Mouse (Mus musculus): ENCODE data around the gene Arrdc2.

GRCm38 (mm10) chr8:70804481-70805206 is 34.9 kb downstream of the Arrdc2 start, which contains the start of gene Mast3:
- TF ChIP-seq ZC3H11A (IDR thresholded peaks at IDR 0.05; ENCODE audit: borderline replicate concordance, low read depth, low read length) = no peak
- TF ChIP-seq CHD2 (IDR thresholded peaks at IDR 0.05; ENCODE audit: low read depth, low read length) = no peak
- TF ChIP-seq HCFC1 (IDR thresholded peaks at IDR 0.05; ENCODE audit: borderline replicate concordance, insufficient read depth, low read length) = no peak

Measured in ES-E14 (cell line).